Mouse (Mus musculus) midbrain, embryonic 16.5 days (tissue): ENCODE measurements around the gene Fasn. TPM values are rescaled to one million over a fixed set of nuclear protein-coding genes. Genes with fewer than 3 reads are reported as not detected.

Experiments
- ATAC-seq: fragments of 200-750 bp; cut with Nextera tagmentation; 2 replicates; pipeline ENCODE4 v1.8.0; 2017; ENCODE audit warnings: moderate TSS enrichment
- H3K27ac ChIP-seq: fragments of 300-500 bp; sonication (generic); 2 replicates; pipeline ENCODE4 v1.5.1; 2014; ENCODE audit warnings: mild to moderate bottlenecking, low read length, mixed read lengths
- H3K27me3 ChIP-seq: fragments of 300-500 bp; sonication (generic); 2 replicates; pipeline ENCODE4 v1.6.1; 2014; ENCODE audit warnings: low read depth, low read length, mixed read lengths; ENCODE audit not compliant: control insufficient read depth, insufficient read depth
- H3K36me3 ChIP-seq: fragments of 300-500 bp; sonication (generic); 2 replicates; pipeline ENCODE4 v1.6.1; 2014; ENCODE audit warnings: mild to moderate bottlenecking, low read length, moderate library complexity, mixed read lengths; ENCODE audit not compliant: control insufficient read depth, insufficient read depth
- H3K4me1 ChIP-seq: fragments of 300-500 bp; sonication (generic); 2 replicates; pipeline ENCODE4 v1.6.1; 2014; ENCODE audit warnings: mild to moderate bottlenecking, low read length, mixed read lengths; ENCODE audit not compliant: control insufficient read depth, insufficient read depth
- H3K4me2 ChIP-seq: fragments of 300-500 bp; sonication (generic); 2 replicates; pipeline ENCODE4 v1.6.1; 2014; ENCODE audit warnings: mild to moderate bottlenecking, low read length, mixed read lengths
- H3K4me3 ChIP-seq: fragments of 300-500 bp; sonication (generic); 2 replicates; pipeline ENCODE4 v1.5.1; 2014; ENCODE audit warnings: low read depth, mild to moderate bottlenecking, low read length, moderate library complexity, mixed read lengths
- H3K9ac ChIP-seq: fragments of 300-500 bp; sonication (generic); 2 replicates; pipeline ENCODE4 v1.6.1; 2014; ENCODE audit warnings: low read depth, low read length, mixed read lengths
- H3K9me3 ChIP-seq: fragments of 300-500 bp; sonication (generic); replicated peaks from 2 replicates; pipeline ENCODE4 v1.6.1; 2014; ENCODE audit warnings: mild to moderate bottlenecking, low read length, mixed read lengths; ENCODE audit not compliant: control insufficient read depth, poor library complexity, severe bottlenecking
- WGBS: fragments of 180-500 bp; shearing (Covaris S2); extraction: QIAGEN DNeasy Blood & Tissue Kit; methylation state at CpG from one replicate; pipeline ENCODE4 v1.1.7; 2014; 5-methylcytosine and 5-hydroxymethylcytosine counted together
- polyA plus RNA-seq: library from polyadenylated mRNA; unstranded; fragments of >200 nt; fragmentation: Nextera tagmentation; extraction: Ambion mirVana; gene quantifications from 2 replicates; pipeline ENCODE4 v1.2.1, GENCODE M21; 2015

Fasn gene
- polyA plus RNA-seq, 1 experiment from 2014 or later: 108 TPM

DNA sequence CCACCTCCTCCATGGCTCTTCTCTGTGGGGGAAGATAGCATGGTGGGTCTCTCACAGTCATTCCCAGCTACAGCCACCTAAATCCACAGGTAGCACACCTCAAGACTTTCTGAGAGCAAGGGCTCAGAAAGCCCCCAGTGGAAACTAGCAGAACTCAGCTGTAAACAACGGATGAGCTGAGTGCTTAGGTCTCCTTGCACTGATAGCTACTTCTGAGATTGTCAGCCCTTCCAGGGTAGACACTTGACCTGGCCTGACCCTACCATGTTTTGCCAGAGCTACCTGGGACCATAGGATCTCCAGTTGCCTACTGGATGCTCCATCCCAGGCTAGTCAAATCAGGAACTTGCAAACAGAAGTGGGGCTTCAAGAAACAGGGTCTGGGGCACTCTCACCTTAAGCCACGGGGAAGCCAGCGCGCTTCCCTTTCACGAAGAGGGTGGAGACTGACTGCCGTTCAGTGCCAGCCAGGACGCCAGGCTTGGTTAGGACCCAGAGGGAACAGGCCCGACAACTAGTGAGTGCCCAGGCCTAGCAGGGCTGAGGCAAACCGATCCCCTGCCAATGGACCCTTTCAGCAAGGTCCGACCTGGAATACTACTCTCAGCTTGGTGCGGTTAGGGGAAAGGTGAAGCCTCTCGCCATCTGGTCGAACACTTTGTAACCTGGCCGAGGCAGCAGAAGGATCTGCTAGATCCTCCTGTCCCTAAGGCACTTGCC lies 1.4 kb downstream of the Fasn start:
- Histone ChIP-seq H3K9me3 (no peaks in the 10 kb centered on the region), H3K36me3 (peaks cover 26% of the 10 kb centered on the region), H3K9ac (peak overlapping the region; percentile 98), H3K27ac (peak overlapping the region; percentile 100), H3K4me1 (peaks cover 34% of the 10 kb centered on the region), H3K4me2 (peak overlapping the region; percentile 100), H3K4me3 (peak overlapping the region; percentile 91), H3K27me3 (no peaks in the 10 kb centered on the region)
- 1% methylated on average over 14 of the region's 14 CpGs for WGBS
- ATAC-seq: no peak

- ATAC-seq: no peak
- Histone ChIP-seq H3K4me2 (peak overlapping the region; percentile 100), H3K4me3 (peak overlapping the region; percentile 91), H3K9ac (peak overlapping the region; percentile 98), H3K27me3 (no peaks in the 10 kb centered on the region), H3K9me3 (no peaks in the 10 kb centered on the region), H3K4me1 (peaks cover 34% of the 10 kb centered on the region), H3K36me3 (peaks cover 32% of the 10 kb centered on the region), H3K27ac (no peak overlapping the region)
- whole genome bisulfite sequencing: 59% methylated on average over 4 of the region's 4 CpGs
These were observed 2.0 kb downstream of the Fasn start for GRCm38 (mm10) chr11:120822321-120822720.

DNA sequence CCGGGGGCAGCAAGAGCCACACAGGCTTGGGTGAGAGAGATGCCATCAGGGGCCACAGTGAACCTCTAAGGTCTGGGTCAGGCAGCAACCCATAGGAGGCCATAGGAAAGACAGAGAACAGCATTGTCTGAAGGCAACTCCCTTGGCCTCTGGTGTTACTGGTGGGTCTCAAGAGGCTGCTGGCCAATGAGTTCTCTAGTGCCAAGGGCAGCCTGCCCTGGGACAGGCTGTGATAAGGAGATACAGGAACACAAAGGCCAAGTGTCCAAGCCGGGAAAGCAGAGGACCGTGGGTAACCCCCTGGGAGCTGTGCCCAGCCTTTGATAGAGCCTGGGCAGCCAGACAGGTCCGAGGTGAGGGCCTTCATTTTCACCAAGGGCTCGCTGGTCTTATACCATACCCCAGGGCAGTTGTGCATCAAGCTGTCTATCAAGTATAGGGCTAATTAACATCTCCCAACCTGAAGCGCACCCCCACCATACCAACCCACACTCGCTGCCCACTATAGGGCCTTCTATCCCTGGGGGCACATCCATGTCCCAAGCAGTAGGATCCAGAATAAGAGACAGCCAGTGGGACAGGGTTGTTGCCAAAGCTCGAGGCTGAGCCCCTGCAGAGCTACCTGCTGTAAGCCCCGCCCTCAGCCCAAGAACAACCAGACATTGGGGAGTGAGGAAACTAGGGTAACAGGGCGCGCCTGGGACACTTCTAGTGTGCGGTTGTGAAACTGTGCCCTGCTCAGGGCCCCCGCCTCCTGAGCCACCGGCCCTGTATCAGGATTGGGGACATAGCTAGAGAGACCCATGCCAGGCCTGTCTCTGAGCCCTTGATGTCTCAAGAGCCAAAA lies 3.0 kb downstream of the Fasn start:
- H3K4me2 ChIP-seq: peak overlapping the region; percentile 100
- H3K36me3 ChIP-seq: peaks cover 43% of the 10 kb centered on the region
- H3K4me1 ChIP-seq: peaks cover 34% of the 10 kb centered on the region
- no peaks in the 10 kb centered on the region for H3K9me3 ChIP-seq
- H3K4me3 ChIP-seq: peak overlapping the region; percentile 18; the same call in 1 of the 2 replicates
- no peak for ATAC-seq
- 79% methylated on average over 14 of the region's 14 CpGs for WGBS
- no peak overlapping the region for H3K27ac ChIP-seq
- no peaks in the 10 kb centered on the region for H3K27me3 ChIP-seq
- H3K9ac ChIP-seq: peak overlapping the region; percentile 98

GRCm38 (mm10) chr11:120820546-120820945 lies 3.8 kb downstream of the Fasn start:
- no peak overlapping the region for H3K4me3 ChIP-seq
- ATAC-seq: no peak
- H3K9me3 ChIP-seq: no peaks in the 10 kb centered on the region
- H3K4me2 ChIP-seq: peak overlapping the region; percentile 100; the same call in 1 of the 2 replicates
- no peaks in the 10 kb centered on the region for H3K27me3 ChIP-seq
- 91% methylated on average over 14 of the region's 14 CpGs for WGBS
- no peak overlapping the region for H3K9ac ChIP-seq
- H3K4me1 ChIP-seq: peaks cover 30% of the 10 kb centered on the region
- H3K36me3 ChIP-seq: peaks cover 49% of the 10 kb centered on the region
- H3K27ac ChIP-seq: no peak overlapping the region

- Histone ChIP-seq H3K9me3 (no peaks in the 10 kb centered on the region), H3K4me3 (no peak overlapping the region), H3K36me3 (peaks cover 59% of the 10 kb centered on the region), H3K27me3 (no peaks in the 10 kb centered on the region), H3K9ac (no peak overlapping the region), H3K27ac (no peak overlapping the region), H3K4me2 (no peak overlapping the region), H3K4me1 (peaks cover 23% of the 10 kb centered on the region)
- ATAC-seq: no peak
- 91% methylated on average over 6 of the region's 6 CpGs for WGBS
These were observed 4.8 kb downstream of the Fasn start for GRCm38 (mm10) chr11:120819556-120819955.

DNA sequence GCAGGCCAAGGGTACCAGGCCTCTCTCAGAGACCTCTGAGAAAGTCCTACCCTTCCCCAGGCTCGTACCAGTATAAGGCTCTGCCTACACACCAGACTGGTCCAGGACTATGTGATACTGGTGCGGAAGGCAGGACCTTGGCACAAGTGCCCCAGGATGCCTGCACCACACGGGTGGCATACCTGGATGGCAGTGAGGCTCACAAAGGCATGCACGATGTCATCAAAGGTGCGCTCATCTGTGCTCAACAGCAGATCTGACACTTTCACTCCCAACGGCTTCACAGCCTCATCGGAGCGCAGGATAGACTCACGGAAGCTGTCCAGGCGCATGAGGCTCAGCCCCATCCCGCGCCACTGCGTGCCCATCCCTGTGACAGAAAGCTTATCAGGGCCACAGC lies 6.1 kb downstream of the Fasn start:
- peaks cover 23% of the 10 kb centered on the region for H3K4me1 ChIP-seq
- no peak overlapping the region for H3K9ac ChIP-seq
- no peak overlapping the region for H3K27ac ChIP-seq
- 95% methylated on average over 13 of the region's 13 CpGs for WGBS
- H3K4me2 ChIP-seq: no peak overlapping the region
- H3K36me3 ChIP-seq: peaks cover 72% of the 10 kb centered on the region
- no peaks in the 10 kb centered on the region for H3K9me3 ChIP-seq
- no peaks in the 10 kb centered on the region for H3K27me3 ChIP-seq
- ATAC-seq: no peak
- H3K4me3 ChIP-seq: no peak overlapping the region

- H3K9me3 ChIP-seq: no peaks in the 10 kb centered on the region
- no peaks in the 10 kb centered on the region for H3K27me3 ChIP-seq
- H3K36me3 ChIP-seq: peaks cover 80% of the 10 kb centered on the region
- H3K9ac ChIP-seq: no peak overlapping the region
- peaks cover 15% of the 10 kb centered on the region for H3K4me1 ChIP-seq
- no peak overlapping the region for H3K4me2 ChIP-seq
- no peak overlapping the region for H3K27ac ChIP-seq
- 95% methylated on average over 6 of the region's 6 CpGs for WGBS
- no peak for ATAC-seq
- H3K4me3 ChIP-seq: no peak overlapping the region
These were observed 7.0 kb downstream of the Fasn start for GRCm38 (mm10) chr11:120817358-120817757.

DNA sequence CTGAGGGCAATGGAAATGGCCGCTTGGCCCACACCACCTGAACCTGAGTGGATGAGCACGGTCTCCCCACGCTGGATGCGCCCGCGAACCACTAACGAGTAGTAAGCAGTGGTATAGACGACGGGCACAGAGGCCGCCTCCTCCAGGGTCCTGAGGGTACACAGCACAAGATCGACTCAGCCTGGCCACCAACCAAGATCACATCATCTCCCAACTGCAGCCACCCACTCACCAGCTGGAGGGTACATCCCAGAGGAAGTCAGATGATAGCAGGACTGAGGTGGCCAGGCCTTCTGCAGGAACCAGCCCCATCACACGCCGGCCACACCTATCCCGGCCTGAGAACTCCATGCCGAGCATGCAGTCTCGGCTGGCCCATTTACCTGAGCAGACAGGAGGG lies 12.3 kb downstream of the Fasn start:
- Histone ChIP-seq H3K4me3 (no peak overlapping the region), H3K4me1 (no peaks in the 10 kb centered on the region), H3K4me2 (no peak overlapping the region), H3K36me3 (peaks cover 95% of the 10 kb centered on the region), H3K9ac (no peak overlapping the region), H3K27ac (no peak overlapping the region), H3K9me3 (no peaks in the 10 kb centered on the region), H3K27me3 (no peaks in the 10 kb centered on the region)
- ATAC-seq: no peak
- 95% methylated on average over 16 of the region's 16 CpGs for WGBS

DNA sequence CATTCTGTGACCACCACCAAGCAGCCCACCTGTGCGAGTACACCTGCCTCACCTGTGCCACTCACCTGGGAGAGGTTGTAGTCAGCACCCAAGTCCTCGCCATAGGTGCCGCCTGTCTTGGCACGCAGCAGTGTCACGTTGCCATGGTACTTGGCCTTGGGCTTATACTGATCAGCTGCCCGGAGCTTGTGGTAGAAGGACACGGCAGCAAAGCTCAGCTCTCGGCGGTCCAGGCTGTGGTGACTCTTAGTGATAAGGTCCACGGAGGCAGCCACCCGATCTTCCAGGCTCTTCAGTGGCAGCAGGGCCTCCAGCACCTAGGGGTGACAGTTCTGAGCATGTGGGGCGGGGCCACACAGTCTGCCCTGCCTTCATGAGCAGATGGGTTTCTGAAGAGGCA lies 16.3 kb downstream of the Fasn start:
- Histone ChIP-seq H3K27me3 (no peaks in the 10 kb centered on the region), H3K4me3 (no peak overlapping the region), H3K4me2 (no peak overlapping the region), H3K4me1 (no peaks in the 10 kb centered on the region), H3K9ac (no peak overlapping the region), H3K36me3 (peaks cover 71% of the 10 kb centered on the region), H3K9me3 (no peaks in the 10 kb centered on the region), H3K27ac (no peak overlapping the region)
- 95% methylated on average over 12 of the region's 12 CpGs for WGBS
- no peak for ATAC-seq
